Mouse (Mus musculus): ENCODE measurements at regions not wholly inside any gene's neighbourhood (a gene's known extent, or its start where the extent isn't known, plus 50 kb on each side); places are given as distances from the start of the nearest gene placed in this dataset.

GRCm38 (mm10) chr3:8744857-8745256 is 865.0 kb downstream of the Zfp704 start:
- TF ChIP-seq CTCF (IDR thresholded peaks at IDR 0.05; ENCODE audit: low read depth) (no peak), EP300 (IDR thresholded peaks at IDR 0.05; ENCODE audit: low read depth) (no peak)

Data from heart, postnatal 0 days (tissue).